Mouse (Mus musculus) neural tube, embryonic 14.5 days (tissue): ENCODE measurements at regions not wholly inside any gene's neighbourhood (a gene's known extent, or its start where the extent isn't known, plus 50 kb on each side); places are given as distances from the start of the nearest gene placed in this dataset.

Source experiments
- ATAC-seq: fragments of 200-750 bp; cut with Nextera tagmentation; 2 replicates; pipeline ENCODE4 v1.8.0; 2017; ENCODE audit warnings: low read depth, mild to moderate bottlenecking, moderate TSS enrichment, moderate library complexity
- H3K27ac ChIP-seq: fragments of 300-500 bp; sonication (generic); 2 replicates; pipeline ENCODE4 v1.5.1; 2014; ENCODE audit warnings: low read depth, mild to moderate bottlenecking, control low read depth, low read length, moderate library complexity, mixed read lengths
- H3K27me3 ChIP-seq: fragments of 300-500 bp; sonication (generic); 2 replicates; pipeline ENCODE4 v1.6.1; 2014; ENCODE audit warnings: low read length; ENCODE audit not compliant: control insufficient read depth, insufficient read depth
- H3K36me3 ChIP-seq: fragments of 300-500 bp; sonication (generic); 2 replicates; pipeline ENCODE4 v1.6.1; 2014; ENCODE audit warnings: low read length, mixed read lengths; ENCODE audit not compliant: control insufficient read depth, insufficient read depth
- H3K4me1 ChIP-seq: fragments of 300-500 bp; sonication (generic); 2 replicates; pipeline ENCODE4 v1.6.1; 2014; ENCODE audit warnings: low read length; ENCODE audit not compliant: control insufficient read depth, insufficient read depth
- H3K4me2 ChIP-seq: fragments of 300-500 bp; sonication (generic); 2 replicates; pipeline ENCODE4 v1.6.1; 2014; ENCODE audit warnings: mild to moderate bottlenecking, low read depth, low read length, control low read depth
- H3K4me3 ChIP-seq: fragments of 300-500 bp; sonication (generic); 2 replicates; pipeline ENCODE4 v1.5.1; 2014; ENCODE audit warnings: low read depth, low read length, control low read depth, mixed read lengths
- H3K9ac ChIP-seq: fragments of 300-500 bp; sonication (generic); replicated peaks from 2 replicates; pipeline ENCODE4 v1.6.1; 2014; ENCODE audit warnings: low read depth, mild to moderate bottlenecking, control low read depth, low read length, mixed read lengths
- H3K9me3 ChIP-seq: fragments of 300-500 bp; sonication (generic); 2 replicates; pipeline ENCODE4 v1.6.1; 2016; ENCODE audit warnings: low read length; ENCODE audit not compliant: control insufficient read depth
- WGBS: fragments of 180-500 bp; shearing (Covaris S2); extraction: QIAGEN DNeasy Blood & Tissue Kit; methylation state at CpG from one replicate; pipeline ENCODE4 v1.1.7; 2014; 5-methylcytosine and 5-hydroxymethylcytosine counted together

- no peaks in the 10 kb centered on the region for H3K27me3 ChIP-seq
- no peaks in the 10 kb centered on the region for H3K36me3 ChIP-seq
- H3K27ac ChIP-seq: no peak overlapping the region
- H3K4me2 ChIP-seq: no peak overlapping the region
- H3K4me3 ChIP-seq: no peak overlapping the region
- H3K9ac ChIP-seq: no peak overlapping the region
- no peak for ATAC-seq
- H3K4me1 ChIP-seq: no peaks in the 10 kb centered on the region
- 96% methylated on average over 12 of the region's 12 CpGs for WGBS
- H3K9me3 ChIP-seq: no peaks in the 10 kb centered on the region
Observed at GRCm38 (mm10) chr19:60344911-60345310, 118.4 kb upstream of the Fam204a start.

GRCm38 (mm10) chr19:60341485-60341884, 115.0 kb upstream of the Fam204a start:
- Histone ChIP-seq H3K36me3 (no peaks in the 10 kb centered on the region), H3K27me3 (no peaks in the 10 kb centered on the region), H3K9me3 (no peaks in the 10 kb centered on the region), H3K9ac (no peak overlapping the region), H3K4me3 (no peak overlapping the region), H3K27ac (no peak overlapping the region), H3K4me2 (no peak overlapping the region), H3K4me1 (no peaks in the 10 kb centered on the region)
- peak; percentile 54; the same call in 1 of the 2 replicates for ATAC-seq
- 11% methylated on average over 3 of the region's 3 CpGs for WGBS

- no peaks in the 10 kb centered on the region for H3K9me3 ChIP-seq
- ATAC-seq: no peak
- 93% methylated on average over 6 of the region's 6 CpGs for WGBS
Observed at GRCm38 (mm10) chr19:60340234-60340633, 113.7 kb upstream of the Fam204a start.

GRCm38 (mm10) chr19:60334521-60334920, 108.0 kb upstream of the Fam204a start:
- Histone ChIP-seq H3K4me1 (no peaks in the 10 kb centered on the region), H3K4me3 (no peak overlapping the region), H3K4me2 (no peak overlapping the region), H3K27me3 (no peaks in the 10 kb centered on the region), H3K9me3 (no peaks in the 10 kb centered on the region), H3K9ac (no peak overlapping the region), H3K27ac (no peak overlapping the region), H3K36me3 (no peaks in the 10 kb centered on the region)
- no peak for ATAC-seq
- WGBS: 13% methylated on average over 7 of the region's 7 CpGs

More at GRCm38 (mm10) chr19:60340234-60340633, 113.7 kb upstream of the Fam204a start:
- Histone ChIP-seq H3K36me3 (no peaks in the 10 kb centered on the region), H3K27ac (no peak overlapping the region), H3K4me1 (no peaks in the 10 kb centered on the region), H3K27me3 (no peaks in the 10 kb centered on the region), H3K4me2 (no peak overlapping the region), H3K9ac (no peak overlapping the region), H3K4me3 (no peak overlapping the region)

GRCm38 (mm10) chr19:60328295-60328694, 101.8 kb upstream of the Fam204a start:
- no peak for ATAC-seq
- Histone ChIP-seq H3K27ac (no peak overlapping the region), H3K9ac (no peak overlapping the region), H3K36me3 (no peaks in the 10 kb centered on the region), H3K4me3 (no peak overlapping the region), H3K27me3 (no peaks in the 10 kb centered on the region), H3K4me1 (0 out of 2 replicates have a peak, but pooled peaks cover 4% of the 10 kb centered on the region), H3K4me2 (no peak overlapping the region), H3K9me3 (no peaks in the 10 kb centered on the region)
- 62% methylated on average over 3 of the region's 3 CpGs for WGBS

GRCm38 (mm10) chr19:60325612-60326011, 99.1 kb upstream of the Fam204a start:
- Histone ChIP-seq H3K4me1 (0 out of 2 replicates have a peak, but pooled peaks cover 4% of the 10 kb centered on the region), H3K36me3 (no peaks in the 10 kb centered on the region), H3K9ac (no peak overlapping the region), H3K4me2 (no peak overlapping the region), H3K4me3 (no peak overlapping the region), H3K27ac (no peak overlapping the region), H3K27me3 (no peaks in the 10 kb centered on the region), H3K9me3 (no peaks in the 10 kb centered on the region)
- ATAC-seq: no peak

- Histone ChIP-seq H3K4me2 (no peak overlapping the region), H3K27ac (no peak overlapping the region), H3K27me3 (no peaks in the 10 kb centered on the region), H3K9ac (no peak overlapping the region), H3K4me1 (0 out of 2 replicates have a peak, but pooled peaks cover 4% of the 10 kb centered on the region), H3K36me3 (no peaks in the 10 kb centered on the region), H3K4me3 (no peak overlapping the region), H3K9me3 (no peaks in the 10 kb centered on the region)
- 16% methylated on average over 5 of the region's 5 CpGs for WGBS
- ATAC-seq: peak; percentile 69; the same call in 1 of the 2 replicates
Observed at GRCm38 (mm10) chr19:60325112-60325511, 98.6 kb upstream of the Fam204a start.

GRCm38 (mm10) chr19:60310591-60310990, 84.1 kb upstream of the Fam204a start:
- no peak overlapping the region for H3K9ac ChIP-seq
- no peaks in the 10 kb centered on the region for H3K36me3 ChIP-seq
- H3K4me3 ChIP-seq: no peak overlapping the region
- no peak overlapping the region for H3K27ac ChIP-seq
- H3K9me3 ChIP-seq: no peaks in the 10 kb centered on the region
- no peak overlapping the region for H3K4me2 ChIP-seq
- no peaks in the 10 kb centered on the region for H3K27me3 ChIP-seq
- ATAC-seq: 0 out of 2 replicates have a peak, but pooled peaks have one; percentile 46
- 33% methylated on average over 4 of the region's 4 CpGs for WGBS
- no peaks in the 10 kb centered on the region for H3K4me1 ChIP-seq

- no peak overlapping the region for H3K4me2 ChIP-seq
- H3K27ac ChIP-seq: no peak overlapping the region
- H3K9ac ChIP-seq: no peak overlapping the region
- H3K36me3 ChIP-seq: no peaks in the 10 kb centered on the region
- ATAC-seq: no peak
- H3K4me1 ChIP-seq: no peaks in the 10 kb centered on the region
- WGBS: 74% methylated on average over 6 of the region's 6 CpGs
- H3K9me3 ChIP-seq: no peaks in the 10 kb centered on the region
- H3K4me3 ChIP-seq: no peak overlapping the region
- no peaks in the 10 kb centered on the region for H3K27me3 ChIP-seq
Observed at GRCm38 (mm10) chr19:60302371-60302770, 75.9 kb upstream of the Fam204a start.
